19 mouse cellular contexts compared by ENCODE assay signal in the genomic region with DNA sequence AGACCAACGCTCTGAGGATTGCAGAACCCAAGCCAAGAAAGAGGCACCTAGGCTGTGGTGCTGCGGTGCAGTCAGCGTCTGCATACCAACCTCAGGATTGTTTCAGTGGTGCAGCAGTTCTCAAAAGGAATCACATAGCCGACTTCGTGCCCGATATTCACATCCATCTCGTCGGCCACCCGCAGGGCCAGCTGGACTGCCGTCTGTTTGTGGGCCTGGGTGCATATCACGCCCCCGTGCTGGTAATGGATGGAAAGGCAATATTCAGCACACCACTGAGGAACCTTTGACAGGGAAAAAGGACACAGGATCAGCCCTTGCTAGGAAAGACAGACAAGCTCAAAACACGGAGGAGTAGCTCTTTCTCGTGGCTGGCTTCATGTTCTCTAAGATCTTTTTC. TPM values are rescaled to one million over a fixed set of nuclear protein-coding genes. Genes with fewer than 3 reads are reported as not detected.
DNase-seq lines count a peak whose midpoint lies in the region; ATAC-seq and TF ChIP-seq lines count a peak whose summit lies in the region.
"Had no signal": no experiment of that assay in that cellular context is flagged by ENCODE, and none has a peak within 500 bp of the region (broad histone marks: within the 10 kb centered on the region; RNA-seq: fewer than 3 reads in every experiment).

No protein-coding gene starts in this region.

- H3K4me1 ChIP-seq in hindbrain, postnatal 0 days (ENCODE audit: insufficient read depth, low read length): no peaks in the 10 kb centered on the region
- H3K4me1 ChIP-seq in hindbrain, embryonic 16.5 days (ENCODE audit: control insufficient read depth, insufficient read depth, low read depth, low read length): no peaks in the 10 kb centered on the region
- peaks cover 5% of the 10 kb centered on the region; the same call in 1 of the 2 replicates for H3K4me1 ChIP-seq in intestine, postnatal 0 days (replicated peaks; ENCODE audit: control insufficient read depth, insufficient read depth, low read length)

- H3K27me3 ChIP-seq in hindbrain, postnatal 0 days (ENCODE audit: insufficient read depth, low read length): no peaks in the 10 kb centered on the region
- H3K27me3 ChIP-seq in hindbrain, embryonic 16.5 days (replicated peaks; ENCODE audit: control insufficient read depth, insufficient read depth, low read length): no peaks in the 10 kb centered on the region
- H3K27me3 ChIP-seq in intestine, postnatal 0 days (replicated peaks; ENCODE audit: control insufficient read depth, insufficient read depth, low read length): no peaks in the 10 kb centered on the region
- H3K27me3 ChIP-seq: forebrain, embryonic 13.5 days; limb, embryonic 12.5 days had no signal

- intact Hi-C loops in heart, postnatal 10 days (cut with DNase I): no loop called here

- peak; percentile 19; the same call in 1 of the 2 replicates for TF ChIP-seq CTCF in hindbrain, postnatal 0 days (IDR thresholded peaks at IDR 0.05; ENCODE audit: low read depth)
- TF ChIP-seq CTCF in intestine, postnatal 0 days (IDR thresholded peaks at IDR 0.05; ENCODE audit: low read depth): no peak

- WGBS in hindbrain, postnatal 0 days: 60% methylated on average over 14 of the region's 14 CpGs
- WGBS in hindbrain, embryonic 16.5 days: 78% methylated on average over 14 of the region's 14 CpGs
- 67% methylated on average over 14 of the region's 14 CpGs for WGBS in intestine, postnatal 0 days

- H3K36me3 ChIP-seq in hindbrain, postnatal 0 days (ENCODE audit: insufficient read depth, low read length): peaks cover 4% of the 10 kb centered on the region; the same call in 1 of the 2 replicates
- no peaks in the 10 kb centered on the region for H3K36me3 ChIP-seq in hindbrain, embryonic 16.5 days (ENCODE audit: control insufficient read depth, insufficient read depth, low read length)
- H3K36me3 ChIP-seq in intestine, postnatal 0 days (ENCODE audit: control insufficient read depth, insufficient read depth): peaks cover 17% of the 10 kb centered on the region
- H3K36me3 ChIP-seq: limb, embryonic 12.5 days had no signal

- 0 out of 2 replicates have a peak overlapping the region, but pooled peaks have one; percentile 8 for H3K27ac ChIP-seq in hindbrain, postnatal 0 days
- no peak overlapping the region for H3K27ac ChIP-seq in hindbrain, embryonic 16.5 days (ENCODE audit: low read depth, low read length)
- H3K27ac ChIP-seq in intestine, postnatal 0 days (ENCODE audit: low read depth, low read length): peak overlapping the region; percentile 3; the same call in 1 of the 2 replicates
- H3K27ac ChIP-seq: forebrain, embryonic 13.5 days; limb, embryonic 12.5 days; liver, embryonic 14.5 days had no signal

- DNase-seq in heart, adult 11 months: peak; percentile 89
- no peak for DNase-seq in heart, postnatal 10 days
- DNase-seq in hindbrain, postnatal 0 days (ENCODE audit: low spot score): peak; percentile 51
- DNase-seq in cerebellum, postnatal 25 days: peak; percentile 65 to 73
- DNase-seq in lung, postnatal 4 days: no peak
- DNase-seq: adrenal gland, postnatal 10 days; kidney, adult 11 months; kidney, postnatal 25 days; lung, postnatal 10 days; right cerebral cortex, postnatal 25 days; thymus, postnatal 14 days had no signal

- no peak overlapping the region for H3K9ac ChIP-seq in hindbrain, postnatal 0 days (replicated peaks; ENCODE audit: low read length)
- H3K9ac ChIP-seq in hindbrain, embryonic 16.5 days (ENCODE audit: low read depth, low read length): no peak overlapping the region
- no peak overlapping the region for H3K9ac ChIP-seq in intestine, postnatal 0 days (ENCODE audit: low read depth, low read length)
- H3K9ac ChIP-seq: forebrain, embryonic 13.5 days; limb, embryonic 12.5 days; liver, embryonic 14.5 days had no signal

- no peaks in the 10 kb centered on the region for H3K9me3 ChIP-seq in hindbrain, postnatal 0 days (ENCODE audit: low read length)
- no peaks in the 10 kb centered on the region for H3K9me3 ChIP-seq in hindbrain, embryonic 16.5 days (ENCODE audit: control insufficient read depth, low read length)
- H3K9me3 ChIP-seq in intestine, postnatal 0 days (ENCODE audit: control insufficient read depth): no peaks in the 10 kb centered on the region
- H3K9me3 ChIP-seq: forebrain, embryonic 13.5 days; limb, embryonic 12.5 days had no signal

- no peak overlapping the region for H3K4me2 ChIP-seq in hindbrain, postnatal 0 days (ENCODE audit: low read depth, low read length)
- H3K4me2 ChIP-seq in hindbrain, embryonic 16.5 days (ENCODE audit: low read length): no peak overlapping the region
- no peak overlapping the region for H3K4me2 ChIP-seq in intestine, postnatal 0 days (replicated peaks; ENCODE audit: low read depth)
- H3K4me2 ChIP-seq: forebrain, embryonic 13.5 days; limb, embryonic 12.5 days had no signal

- H3K4me3 ChIP-seq in hindbrain, postnatal 0 days (ENCODE audit: low read length): no peak overlapping the region
- H3K4me3 ChIP-seq in hindbrain, embryonic 16.5 days (ENCODE audit: low read length): no peak overlapping the region
- no peak overlapping the region for H3K4me3 ChIP-seq in intestine, postnatal 0 days (ENCODE audit: low read depth, low read length)
- H3K4me3 ChIP-seq: forebrain, embryonic 13.5 days; limb, embryonic 12.5 days had no signal

- ATAC-seq in hindbrain, postnatal 0 days: no peak
- ATAC-seq in hindbrain, embryonic 16.5 days: no peak
- ATAC-seq in intestine, postnatal 0 days: no peak
- ATAC-seq: CD4-positive, CD25-positive, alpha-beta regulatory T cell, adult 4 months; forebrain, embryonic 13.5 days had no signal

RNA-seq across cellular contexts. Expression of a gene that starts 27.9 kb away (rescaled TPM):
- total RNA-seq in heart, postnatal 10 days (2021): not detected
- 3.1 and 3.6 TPM in 2 replicates for total RNA-seq in hindbrain, postnatal 0 days (2014; rRNA removed)
- polyA plus RNA-seq in hindbrain, postnatal 0 days (2015; fragmentation: Nextera tagmentation; extraction: Ambion mirVana): 6.0 and 6.6 TPM in 2 replicates
- 4.6 and 5.5 TPM in 2 replicates for polyA plus RNA-seq in hindbrain, embryonic 16.5 days (2015; fragmentation: Nextera tagmentation; extraction: Ambion mirVana)
- polyA plus RNA-seq in intestine, postnatal 0 days (2015; fragmentation: Nextera tagmentation; extraction: Ambion mirVana): 0.17 and 0.42 TPM in 2 replicates
- total RNA-seq: gastrocnemius, adult 8-10 months; megakaryocyte-erythroid progenitor cell, adult 5-6 weeks had no signal
- polyA plus RNA-seq: CD4-positive, CD25-positive, alpha-beta regulatory T cell, adult 4 months had no signal

RNA-seq across cellular contexts. Expression of a gene that starts 33.8 kb away (rescaled TPM):
- 10 to 100 TPM; 41.7 to 44.0 TPM for total RNA-seq in heart, postnatal 10 days (2021)
- total RNA-seq in hindbrain, postnatal 0 days (2014; rRNA removed): 45.6 and 49.3 TPM in 2 replicates
- 49.8 and 52.6 TPM in 2 replicates for polyA plus RNA-seq in hindbrain, postnatal 0 days (2015; fragmentation: Nextera tagmentation; extraction: Ambion mirVana)
- polyA plus RNA-seq in hindbrain, embryonic 16.5 days (2015; fragmentation: Nextera tagmentation; extraction: Ambion mirVana): 43.8 and 44.4 TPM in 2 replicates
- 43.8 and 50.2 TPM in 2 replicates for polyA plus RNA-seq in intestine, postnatal 0 days (2015; fragmentation: Nextera tagmentation; extraction: Ambion mirVana)

RNA-seq across cellular contexts. Expression of a gene that starts 38.9 kb away (rescaled TPM):
- 10 to 100 TPM; 14.9 to 17.0 TPM for total RNA-seq in heart, postnatal 10 days (2021)
- 23.1 and 23.8 TPM in 2 replicates for total RNA-seq in hindbrain, postnatal 0 days (2014; rRNA removed)
- polyA plus RNA-seq in hindbrain, postnatal 0 days (2015; fragmentation: Nextera tagmentation; extraction: Ambion mirVana): 35.4 and 38.2 TPM in 2 replicates
- polyA plus RNA-seq in hindbrain, embryonic 16.5 days (2015; fragmentation: Nextera tagmentation; extraction: Ambion mirVana): 51.9 and 52.0 TPM in 2 replicates
- 12.1 and 12.4 TPM in 2 replicates for polyA plus RNA-seq in intestine, postnatal 0 days (2015; fragmentation: Nextera tagmentation; extraction: Ambion mirVana)

RNA-seq across cellular contexts. Expression of a gene that starts 39.6 kb away (rescaled TPM):
- 10 to 100 TPM; 53.3 to 54.8 TPM for total RNA-seq in heart, postnatal 10 days (2021)
- 38.1 and 40.6 TPM in 2 replicates for total RNA-seq in hindbrain, postnatal 0 days (2014; rRNA removed)
- polyA plus RNA-seq in hindbrain, postnatal 0 days (2015; fragmentation: Nextera tagmentation; extraction: Ambion mirVana): 105 and 109 TPM in 2 replicates
- polyA plus RNA-seq in hindbrain, embryonic 16.5 days (2015; fragmentation: Nextera tagmentation; extraction: Ambion mirVana): 93.2 and 99.4 TPM in 2 replicates
- polyA plus RNA-seq in intestine, postnatal 0 days (2015; fragmentation: Nextera tagmentation; extraction: Ambion mirVana): 91.4 and 92.6 TPM in 2 replicates

Comparison
In these comparisons a context has a peak if more than half of its experiments do, and no peak if none do; other contexts are left out.
1. DNase-seq: peak in heart, adult 11 months (single experiment), hindbrain, postnatal 0 days (single experiment) and cerebellum, postnatal 25 days (2 of 2); none in heart, postnatal 10 days (0 of 2) and lung, postnatal 4 days (0 of 2).